21 mouse cellular contexts compared by ENCODE assay signal in the genomic region with DNA sequence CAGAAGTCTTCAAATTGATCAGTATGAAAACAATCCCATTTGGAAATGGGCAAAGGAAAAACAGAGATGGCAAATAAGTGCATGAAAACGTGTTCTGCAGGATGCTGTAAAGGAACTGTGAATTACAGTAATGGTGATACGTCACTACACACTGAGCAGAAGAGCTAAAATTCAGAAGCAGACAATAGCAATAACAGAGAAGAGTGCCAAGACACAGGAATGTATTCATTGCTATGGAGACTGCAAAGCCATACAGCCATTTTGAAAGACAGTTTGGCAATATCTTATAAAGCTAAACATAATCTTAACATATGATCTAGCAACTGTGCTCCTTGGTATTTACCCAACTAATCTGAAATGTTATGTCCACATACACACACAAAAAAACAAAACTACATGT. TPM values are rescaled to one million over a fixed set of nuclear protein-coding genes. Genes with fewer than 3 reads are reported as not detected.
"Had no signal": no experiment of that assay in that cellular context is flagged by ENCODE, and none has a peak within 500 bp of the region (broad histone marks: within the 10 kb centered on the region; RNA-seq: fewer than 3 reads in every experiment).

No protein-coding gene starts in this region.

- H3K9ac ChIP-seq: lung, embryonic 15.5 days; midbrain, embryonic 13.5 days; midbrain, embryonic 15.5 days; neural tube, embryonic 12.5 days; stomach, embryonic 15.5 days had no signal

- H3K4me1 ChIP-seq: lung, embryonic 15.5 days; megakaryocyte, embryonic 14.5 days; midbrain, embryonic 13.5 days; midbrain, embryonic 15.5 days; neural tube, embryonic 12.5 days; stomach, embryonic 15.5 days had no signal

- ATAC-seq: lung, postnatal 0 days; midbrain, embryonic 13.5 days; midbrain, embryonic 15.5 days had no signal

- H3K27me3 ChIP-seq: lung, embryonic 15.5 days; midbrain, embryonic 13.5 days; midbrain, embryonic 15.5 days; neural tube, embryonic 12.5 days; stomach, embryonic 15.5 days had no signal

- H3K4me3 ChIP-seq: lung, embryonic 15.5 days; megakaryocyte, embryonic 14.5 days; midbrain, embryonic 13.5 days; midbrain, embryonic 15.5 days; neural tube, embryonic 12.5 days; stomach, embryonic 15.5 days had no signal

- H3K36me3 ChIP-seq: lung, embryonic 15.5 days; midbrain, embryonic 13.5 days; midbrain, embryonic 15.5 days; neural tube, embryonic 12.5 days; stomach, embryonic 15.5 days had no signal

- DNase-seq: lung, adult 2 months; lung, postnatal 14 days; lung, postnatal 36 days; right cerebral cortex, postnatal 14 days; thymus, postnatal 14 days; thymus, postnatal 36 days had no signal

- H3K4me2 ChIP-seq: lung, embryonic 15.5 days; midbrain, embryonic 11.5 days; midbrain, embryonic 13.5 days; midbrain, embryonic 15.5 days; neural tube, embryonic 12.5 days; stomach, embryonic 15.5 days had no signal

- H3K9me3 ChIP-seq: lung, embryonic 15.5 days; megakaryocyte, embryonic 14.5 days; midbrain, embryonic 13.5 days; midbrain, embryonic 15.5 days; neural tube, embryonic 12.5 days; stomach, embryonic 15.5 days had no signal

- H3K27ac ChIP-seq: lung, embryonic 15.5 days; macrophage; midbrain, embryonic 13.5 days; midbrain, embryonic 15.5 days; neural tube, embryonic 12.5 days; stomach, embryonic 15.5 days; stomach, postnatal 0 days had no signal

RNA-seq across cellular contexts. Expression of a gene that starts 28.8 kb away (rescaled TPM):
- polyA plus RNA-seq: lung, adult 2 months; macrophage; midbrain, embryonic 11.5 days; neural tube, embryonic 12.5 days; neural tube, embryonic 14.5 days; spleen, adult 2 months; stomach, embryonic 15.5 days; stomach, postnatal 0 days had no signal

RNA-seq across cellular contexts. Expression of a gene that starts 53.7 kb away (rescaled TPM):
- polyA plus RNA-seq: lung, adult 2 months; lung, embryonic 15.5 days; lung, postnatal 0 days; macrophage; midbrain, embryonic 11.5 days; midbrain, embryonic 13.5 days; midbrain, embryonic 15.5 days; midbrain, postnatal 0 days; neural tube, embryonic 12.5 days; neural tube, embryonic 14.5 days; spleen, adult 2 months; stomach, embryonic 15.5 days; stomach, postnatal 0 days; testis, adult 2 months; thymus, postnatal 0 days had no signal
